Mouse (Mus musculus) megakaryocyte, embryonic 14.5 days (primary cell): ENCODE measurements at regions not wholly inside any gene's neighbourhood (a gene's known extent, or its start where the extent isn't known, plus 50 kb on each side); places are given as distances from the start of the nearest gene placed in this dataset.

Experiments used
- FLI1 ChIP-seq: IDR thresholded peaks from 2 replicates; pipeline ENCODE4 v1.6.1; 2012; ENCODE audit warnings: low read length, inconsistent platforms, mixed read lengths
- GATA1 ChIP-seq: IDR thresholded peaks from 3 replicates; pipeline ENCODE4 v1.6.1; 2012; ENCODE audit warnings: mixed read lengths, low read length, inconsistent platforms, borderline replicate concordance

DNA sequence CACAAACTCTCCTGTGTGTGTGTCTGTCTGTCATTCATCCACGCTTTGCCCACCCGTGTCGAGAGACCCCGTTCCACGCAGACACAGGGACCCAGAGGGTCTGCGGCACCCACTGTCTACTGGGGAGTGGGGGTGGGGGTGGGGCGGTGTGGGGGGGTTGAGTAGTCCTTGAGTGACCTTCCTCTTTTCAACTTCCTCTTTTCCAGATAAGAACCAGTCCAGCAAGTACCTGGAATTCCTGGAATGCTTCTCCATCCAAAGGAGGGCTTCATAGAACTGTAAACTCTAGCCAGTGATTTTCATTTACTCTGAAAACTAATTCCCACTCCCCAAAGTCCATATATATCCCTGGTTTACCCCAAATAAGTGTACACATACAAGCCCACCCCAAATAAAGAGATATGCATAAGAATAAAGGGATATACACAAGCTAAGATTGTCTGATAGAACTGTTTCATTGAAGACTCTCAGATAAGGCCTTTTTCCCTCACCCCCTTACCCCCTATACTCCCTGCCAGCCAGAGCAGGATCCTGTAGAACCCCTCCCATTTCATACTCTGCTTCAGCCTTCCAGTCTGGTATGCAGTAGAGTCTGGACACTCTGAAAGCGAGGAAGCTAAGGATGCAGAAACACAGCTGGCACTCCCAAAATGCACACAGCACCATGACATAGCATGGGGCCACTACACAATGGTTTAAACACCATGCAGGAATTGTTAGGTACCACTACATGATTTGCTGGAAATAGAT is 172.0 kb downstream of the Gm9733 start:
- no peak for TF ChIP-seq GATA1
- TF ChIP-seq FLI1, result no peak
